Mouse (Mus musculus): Measurements from ENCODE around the gene Zfp958.
"Not testable (repeated sequence)": the region's sequence is repeated elsewhere in the genome, so short reads cannot be mapped to it uniquely, and the experiment has no call there.

The Zfp958 gene

GRCm38 (mm10) chr8:4612932-4613853 is at the start of gene Zfp958:
Gene Zfp958 (plus strand): TSS chr8:4613167.
- DNase-seq (ENCODE audit: low read depth, low spot score) = peak; percentile 97

DNA sequence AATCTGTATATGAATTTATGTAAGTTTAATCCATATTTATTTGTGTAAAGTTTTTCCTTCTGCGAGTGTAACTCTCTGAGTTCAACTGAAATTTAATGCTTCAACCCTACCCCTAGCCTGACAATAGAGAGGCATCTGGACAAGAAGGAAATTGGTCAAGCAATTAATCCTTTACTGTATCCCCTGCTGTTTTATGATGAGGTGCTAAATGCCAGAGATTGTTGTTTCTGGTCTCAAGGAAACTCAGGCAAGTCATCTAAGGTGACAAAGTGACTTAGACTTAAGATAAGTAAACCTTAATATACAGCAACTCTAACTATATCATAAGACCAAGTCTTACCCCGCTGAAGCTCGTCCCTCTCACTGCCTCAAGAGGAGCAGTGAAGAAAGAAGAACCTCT is 31.0 kb upstream of the Zfp958 start:
- DNase-seq (ENCODE audit: low read depth, low spot score) = no peak

- DNase-seq (ENCODE audit: low read depth, low spot score) = no peak
Measured at GRCm38 (mm10) chr8:4582754-4583178, 30.2 kb upstream of the Zfp958 start.

- DNase-seq (ENCODE audit: low read depth, low spot score) = no peak
Measured at GRCm38 (mm10) chr8:4584660-4585059, 28.3 kb upstream of the Zfp958 start.

GRCm38 (mm10) chr8:4586356-4586755 is 26.6 kb upstream of the Zfp958 start:
- DNase-seq (ENCODE audit: low read depth, low spot score) = no peak

DNA sequence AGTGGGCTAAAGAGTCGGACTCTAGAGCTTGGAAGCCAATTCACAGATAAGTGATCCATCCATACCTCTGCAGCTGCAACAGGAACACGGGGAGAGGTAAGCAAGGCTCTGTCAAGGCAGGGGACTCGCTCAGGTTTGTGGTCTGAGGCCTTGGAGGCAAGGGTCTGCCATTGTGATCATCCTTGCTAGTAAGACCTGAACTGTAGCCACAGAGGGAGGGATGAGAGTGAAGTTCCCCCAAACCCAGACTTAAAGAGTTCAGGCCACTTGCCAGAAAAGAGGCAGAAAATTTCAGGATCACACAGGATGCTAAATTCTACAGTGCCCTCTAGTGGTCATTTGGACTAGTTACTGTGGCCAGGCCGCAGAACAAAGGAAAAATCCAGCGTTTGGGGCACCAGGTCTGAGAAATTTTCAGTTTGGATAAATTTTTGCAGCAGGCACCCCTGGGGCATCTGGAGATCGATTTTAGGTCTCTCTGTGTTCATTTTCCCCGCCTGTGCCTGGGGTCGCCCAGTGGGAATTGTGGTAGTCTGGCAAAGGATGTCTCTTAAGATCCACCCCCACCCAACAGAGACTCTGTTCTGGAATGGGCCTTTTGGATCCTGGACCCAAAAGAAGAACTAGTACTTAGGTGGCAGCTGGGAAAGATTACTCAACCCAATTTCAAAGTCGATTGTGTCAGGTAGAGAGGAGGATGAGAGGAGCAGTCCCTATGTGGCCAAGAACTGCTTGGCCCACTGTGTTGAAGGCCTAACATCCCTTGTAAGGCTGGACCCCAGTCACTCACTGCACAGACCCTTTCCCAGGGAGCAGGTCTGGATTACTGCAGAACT is 24.6 kb upstream of the Zfp958 start:
- peak; percentile 4 for DNase-seq (ENCODE audit: low read depth, low spot score)

- DNase-seq (ENCODE audit: low read depth, low spot score) = no peak
Measured at GRCm38 (mm10) chr8:4608896-4609295, 4.1 kb upstream of the Zfp958 start.

GRCm38 (mm10) chr8:4611626-4612175 is 1.3 kb upstream of the Zfp958 start:
- DNase-seq (ENCODE audit: low read depth, low spot score) = not testable (repeated sequence)

- DNase-seq (ENCODE audit: low read depth, low spot score) = no peak
Measured at GRCm38 (mm10) chr8:4627349-4627748, 14.4 kb downstream of the Zfp958 start.

GRCm38 (mm10) chr8:4637071-4637470 is 24.1 kb downstream of the Zfp958 start:
- DNase-seq (ENCODE audit: low read depth, low spot score) = no peak

DNA sequence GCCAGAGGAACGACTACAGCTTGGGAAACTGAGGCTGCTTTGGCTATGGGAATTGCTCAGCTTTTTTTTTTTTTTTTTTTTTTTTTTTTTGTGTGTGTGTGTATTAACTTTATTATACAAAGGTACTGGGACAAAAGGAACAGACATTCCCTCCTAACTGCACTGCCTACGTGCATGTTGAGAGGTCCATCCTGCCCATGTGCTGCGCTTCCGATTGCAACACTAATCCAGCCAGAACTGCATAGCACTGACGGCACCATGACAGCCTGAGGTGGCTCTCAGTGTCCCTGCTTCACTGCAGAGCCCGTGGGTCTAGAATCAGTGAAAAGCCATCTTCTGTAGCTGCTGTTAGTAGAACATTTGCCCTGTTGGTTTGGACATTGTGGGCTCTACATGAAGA is 30.0 kb downstream of the Zfp958 start:
- DNase-seq (ENCODE audit: low read depth, low spot score) = not testable (repeated sequence)

DNA sequence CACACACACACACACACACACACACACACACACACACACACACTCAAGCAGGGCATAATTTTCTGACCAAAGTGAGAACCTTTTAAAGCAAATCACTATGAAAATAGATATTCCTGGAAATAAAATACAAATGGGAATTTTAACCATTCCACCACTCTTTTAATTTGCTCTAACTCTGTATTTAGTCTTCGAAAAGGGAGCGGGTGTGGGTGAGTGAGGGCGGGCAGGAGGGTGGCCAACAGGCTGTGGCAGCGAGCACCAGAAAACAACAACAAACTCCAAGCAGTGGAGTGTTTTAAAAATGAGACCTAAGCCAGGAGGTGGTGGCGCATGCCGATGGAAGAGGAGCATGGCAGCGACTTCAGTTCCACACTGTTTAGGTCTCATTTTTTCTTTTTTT is 43.6 kb downstream of the Zfp958 start:
- no peak for DNase-seq (ENCODE audit: low read depth, low spot score)

GRCm38 (mm10) chr8:4675191-4676003 is 62.4 kb downstream of the Zfp958 start:
- no peak for DNase-seq (ENCODE audit: low read depth, low spot score)

DNA sequence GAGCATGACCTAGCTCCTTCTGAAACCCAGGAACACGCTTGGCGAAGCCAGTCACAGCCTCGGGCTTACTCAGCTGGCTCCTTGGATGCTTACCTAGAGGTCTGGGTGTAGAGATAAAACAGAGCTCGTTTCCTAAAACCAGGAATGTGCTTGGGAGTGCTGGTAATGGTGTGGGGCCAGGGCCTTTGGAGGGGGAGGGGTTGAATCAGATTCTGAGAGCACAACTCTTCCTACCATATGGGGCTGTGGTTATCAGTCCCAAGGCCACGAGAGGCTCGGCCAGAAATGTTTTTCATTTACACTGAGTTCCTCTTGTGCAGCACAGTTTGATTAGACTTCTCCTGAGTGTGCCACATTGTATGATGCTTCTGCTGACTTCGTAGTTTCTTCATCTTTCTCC is 63.6 kb downstream of the Zfp958 start:
- no peak for DNase-seq (ENCODE audit: low read depth, low spot score)

- peak; percentile 97 for DNase-seq (ENCODE audit: low read depth, low spot score)
Measured at GRCm38 (mm10) chr8:4677265-4678217, 64.6 kb downstream of the Zfp958 start.

- DNase-seq (ENCODE audit: low read depth, low spot score) = peak; percentile 71
Measured at GRCm38 (mm10) chr8:4678218-4678907, 65.4 kb downstream of the Zfp958 start.

GRCm38 (mm10) chr8:4678908-4679545 is 66.1 kb downstream of the Zfp958 start:
- DNase-seq (ENCODE audit: low read depth, low spot score) = no peak

DNA sequence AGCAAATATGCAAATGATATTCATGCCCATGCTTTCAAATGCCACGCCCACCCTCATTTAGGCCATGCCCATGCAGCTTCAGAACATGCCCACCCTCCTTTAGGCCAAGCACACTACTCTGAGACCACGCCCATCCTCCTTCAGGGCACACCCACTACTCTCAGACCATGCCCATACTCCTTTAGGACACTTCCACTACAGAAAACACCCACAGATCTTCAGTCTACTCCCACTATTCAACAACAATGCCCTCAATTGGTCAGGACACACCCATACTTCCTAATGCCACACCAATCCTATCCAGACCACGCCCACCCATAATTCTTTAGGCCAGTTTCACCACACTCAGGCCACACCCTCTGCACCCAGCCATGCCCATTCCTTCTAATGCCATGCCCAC is 66.8 kb downstream of the Zfp958 start:
- no peak for DNase-seq (ENCODE audit: low read depth, low spot score)
